Mouse (Mus musculus): Measurements from ENCODE around the gene Smarce1. TPM values are rescaled to one million over a fixed set of nuclear protein-coding genes. Genes with fewer than 3 reads are reported as not detected.

Smarce1 gene
- polyA plus RNA-seq (2014; fragmentation: Illumina TruSeq; extraction: RNeasy Lipid Tissue Mini Kit (QIAGEN cat#74804); ENCODE audit: insufficient read depth, low read depth, low replicate concordance) = 64.1 TPM

GRCm38 (mm10) chr11:99230261-99231048, at the start of gene Smarce1:
Gene Smarce1, minus strand, starts transcription at chr11:99231017.

GRCm38 (mm10) chr11:99243820-99244374, 13.1 kb upstream of the Smarce1 start, which contains the start of gene Krt222:
Gene Krt222, minus strand, starts transcription at chr11:99244085.

Other genes starting within 250 kb of the Smarce1 start
- gene Gjd3, start 248.0 kb downstream of the Smarce1 start, polyA plus RNA-seq (2014; fragmentation: Illumina TruSeq; extraction: RNeasy Lipid Tissue Mini Kit (QIAGEN cat#74804); ENCODE audit: insufficient read depth, low read depth, low replicate concordance) = not detected
- 2.3 TPM for gene Top2a, start 206.8 kb downstream of the Smarce1 start, polyA plus RNA-seq (2014; fragmentation: Illumina TruSeq; extraction: RNeasy Lipid Tissue Mini Kit (QIAGEN cat#74804); ENCODE audit: insufficient read depth, low read depth, low replicate concordance)
- 172 TPM for gene Igfbp4, start 189.8 kb downstream of the Smarce1 start, polyA plus RNA-seq (2014; fragmentation: Illumina TruSeq; extraction: RNeasy Lipid Tissue Mini Kit (QIAGEN cat#74804); ENCODE audit: insufficient read depth, low read depth, low replicate concordance)
- 0.74 TPM for gene Tns4, start 141.7 kb downstream of the Smarce1 start, polyA plus RNA-seq (2014; fragmentation: Illumina TruSeq; extraction: RNeasy Lipid Tissue Mini Kit (QIAGEN cat#74804); ENCODE audit: insufficient read depth, low read depth, low replicate concordance)
- gene Ccr7, start 75.9 kb downstream of the Smarce1 start, polyA plus RNA-seq (2014; fragmentation: Illumina TruSeq; extraction: RNeasy Lipid Tissue Mini Kit (QIAGEN cat#74804); ENCODE audit: insufficient read depth, low read depth, low replicate concordance) = 20.9 TPM
- gene Krt222, start 13.1 kb upstream of the Smarce1 start, polyA plus RNA-seq (2014; fragmentation: Illumina TruSeq; extraction: RNeasy Lipid Tissue Mini Kit (QIAGEN cat#74804); ENCODE audit: insufficient read depth, low read depth, low replicate concordance) = 0.65 TPM
- gene Krt24, start 54.2 kb upstream of the Smarce1 start, polyA plus RNA-seq (2014; fragmentation: Illumina TruSeq; extraction: RNeasy Lipid Tissue Mini Kit (QIAGEN cat#74804); ENCODE audit: insufficient read depth, low read depth, low replicate concordance) = not detected
- gene Krt25, start 91.9 kb upstream of the Smarce1 start, polyA plus RNA-seq (2014; fragmentation: Illumina TruSeq; extraction: RNeasy Lipid Tissue Mini Kit (QIAGEN cat#74804); ENCODE audit: insufficient read depth, low read depth, low replicate concordance) = not detected
- gene Krt26, start 106.9 kb upstream of the Smarce1 start, polyA plus RNA-seq (2014; fragmentation: Illumina TruSeq; extraction: RNeasy Lipid Tissue Mini Kit (QIAGEN cat#74804); ENCODE audit: insufficient read depth, low read depth, low replicate concordance) = not detected
- not detected for gene Krt27, start 120.1 kb upstream of the Smarce1 start, polyA plus RNA-seq (2014; fragmentation: Illumina TruSeq; extraction: RNeasy Lipid Tissue Mini Kit (QIAGEN cat#74804); ENCODE audit: insufficient read depth, low read depth, low replicate concordance)
- not detected for gene Krt28, start 143.9 kb upstream of the Smarce1 start, polyA plus RNA-seq (2014; fragmentation: Illumina TruSeq; extraction: RNeasy Lipid Tissue Mini Kit (QIAGEN cat#74804); ENCODE audit: insufficient read depth, low read depth, low replicate concordance)
- 7.6 TPM for gene Krt10, start 158.3 kb upstream of the Smarce1 start, polyA plus RNA-seq (2014; fragmentation: Illumina TruSeq; extraction: RNeasy Lipid Tissue Mini Kit (QIAGEN cat#74804); ENCODE audit: insufficient read depth, low read depth, low replicate concordance)
- gene Krt12, start 191.2 kb upstream of the Smarce1 start, polyA plus RNA-seq (2014; fragmentation: Illumina TruSeq; extraction: RNeasy Lipid Tissue Mini Kit (QIAGEN cat#74804); ENCODE audit: insufficient read depth, low read depth, low replicate concordance) = not detected
- not detected for gene Krt20, start 207.1 kb upstream of the Smarce1 start, polyA plus RNA-seq (2014; fragmentation: Illumina TruSeq; extraction: RNeasy Lipid Tissue Mini Kit (QIAGEN cat#74804); ENCODE audit: insufficient read depth, low read depth, low replicate concordance)